Mouse (Mus musculus): ENCODE data around the gene Kbtbd2.

GRCm38 (mm10) chr6:56832830-56833229 is 35.2 kb upstream of the Kbtbd2 start:
- TF ChIP-seq POLR2A (IDR thresholded peaks at IDR 0.05; ENCODE audit: low read depth, low read length) (no peak), CTCF (conservative IDR thresholded peaks at IDR 0.05; ENCODE audit: insufficient read depth, insufficient read length, low read depth, low read length) (no peak)

Measured in kidney, adult 2 months (tissue).